Mouse (Mus musculus): ENCODE data around the gene Wwtr1.

GRCm38 (mm10) chr3:57435364-57435763 is 140.3 kb downstream of the Wwtr1 start:
- no peak for TF ChIP-seq POLR2A (IDR thresholded peaks at IDR 0.05; ENCODE audit: borderline replicate concordance, control insufficient read depth, low read depth, low read length)
- TF ChIP-seq CTCF (IDR thresholded peaks at IDR 0.05; ENCODE audit: control insufficient read depth, insufficient read depth, low read length) = no peak
